Mouse (Mus musculus): Measurements from ENCODE around the gene Myog.

DNA sequence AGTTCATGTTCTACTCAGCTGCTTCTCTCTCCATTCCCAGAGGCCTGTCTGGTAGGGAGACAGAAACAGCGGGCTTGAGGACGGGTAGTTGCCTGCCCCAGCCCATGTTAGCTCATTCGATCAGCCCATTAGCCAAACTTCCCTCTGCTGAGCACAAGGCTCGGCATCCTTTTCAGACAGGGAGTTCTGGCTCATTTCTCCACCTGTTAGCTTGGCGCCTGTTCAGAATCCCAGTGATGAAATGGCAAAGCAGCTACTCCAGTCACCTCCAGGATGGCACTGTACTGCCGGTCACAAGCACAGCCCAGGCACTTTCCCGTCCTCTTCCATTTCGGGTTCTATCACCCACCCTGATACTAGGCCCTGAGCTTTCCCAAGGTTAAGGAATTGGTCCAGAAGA is 7.5 kb downstream of the Myog start:
- TF ChIP-seq CTCF (IDR thresholded peaks at IDR 0.05; ENCODE audit: control insufficient read depth, insufficient read depth, insufficient read length) (no peak), MYOG (IDR thresholded peaks at IDR 0.05; ENCODE audit: control insufficient read depth, extremely low read depth, insufficient read length) (no peak), USF1 (IDR thresholded peaks at IDR 0.05; ENCODE audit: low read depth) (no peak), MAX (IDR thresholded peaks at IDR 0.05) (no peak), MYOD1 (IDR thresholded peaks at IDR 0.05; ENCODE audit: control insufficient read depth, insufficient read length, low read depth) (no peak), CEBPB (IDR thresholded peaks at IDR 0.05; ENCODE audit: low read depth) (no peak)
